Mouse (Mus musculus) granulocyte monocyte progenitor cell, adult 5-6 weeks (primary cell): ENCODE results near the gene Sh2d7. TPM values are rescaled to one million over a fixed set of nuclear protein-coding genes. Genes with fewer than 3 reads are reported as not detected.
"Not testable (repeated sequence)": the region's sequence is repeated elsewhere in the genome, so short reads cannot be mapped to it uniquely, and the experiment has no call there.

Experiments used
- ATAC-seq: replicated peaks from 2 replicates; pipeline ENCODE4 v1.8.0; 2016; ENCODE audit warnings: mild to moderate bottlenecking, moderate TSS enrichment, inconsistent platforms; ENCODE audit not compliant: poor library complexity, severe bottlenecking
- total RNA-seq, 2 experiments: library from RNA; stranded (forward) in 1 of 2; stranded (reverse) in 1 of 2; fragments of 200-712, 200-1000 nt in 1 of 2; fragments of >200 nt in 1 of 2; fragmentation: Nextera tagmentation in 1 of 2; gene quantifications; 2 replicates each; pipeline ENCODE4 v1.2.3; 2014 to 2017

Sh2d7 gene
- total RNA-seq, 2 experiments from 2014 or later, result not detected

GRCm38 (mm10) chr9:54540801-54541200 is 2.0 kb downstream of the Sh2d7 start:
- ATAC-seq, result no peak

GRCm38 (mm10) chr9:54544212-54544953 is 5.6 kb downstream of the Sh2d7 start:
- ATAC-seq, result no peak

- no peak for ATAC-seq
Observed at GRCm38 (mm10) chr9:54544954-54545315, 6.2 kb downstream of the Sh2d7 start.

- ATAC-seq, result peak; percentile 60
Observed at GRCm38 (mm10) chr9:54547536-54547935, 8.8 kb downstream of the Sh2d7 start.

GRCm38 (mm10) chr9:54549433-54549832 is 10.6 kb downstream of the Sh2d7 start:
- ATAC-seq, result peak; percentile 34; the same call in 1 of the 2 replicates

- ATAC-seq, result no peak
Observed at GRCm38 (mm10) chr9:54552409-54552808, 13.6 kb downstream of the Sh2d7 start.

- ATAC-seq, result peak; percentile 57
Observed at GRCm38 (mm10) chr9:54555044-54555443, 16.3 kb downstream of the Sh2d7 start.

- no peak for ATAC-seq
Observed at GRCm38 (mm10) chr9:54558731-54559130, 19.9 kb downstream of the Sh2d7 start.

- peak; percentile 94 for ATAC-seq
Observed at GRCm38 (mm10) chr9:54559771-54560471, 21.1 kb downstream of the Sh2d7 start, which contains the start of gene Cib2. Gene Cib2, minus strand, starts transcription at chr9:54560218.

- ATAC-seq, result no peak
Observed at GRCm38 (mm10) chr9:54560831-54561601, 22.2 kb downstream of the Sh2d7 start.

GRCm38 (mm10) chr9:54566958-54567357 is 28.2 kb downstream of the Sh2d7 start:
- peak; percentile 48 for ATAC-seq

GRCm38 (mm10) chr9:54568732-54569131 is 29.9 kb downstream of the Sh2d7 start:
- no peak for ATAC-seq

- ATAC-seq, result no peak
Observed at GRCm38 (mm10) chr9:54571130-54571839, 32.5 kb downstream of the Sh2d7 start.

- ATAC-seq, result no peak
Observed at GRCm38 (mm10) chr9:54583712-54584111, 44.9 kb downstream of the Sh2d7 start.

GRCm38 (mm10) chr9:54584127-54584526 is 45.3 kb downstream of the Sh2d7 start:
- not testable (repeated sequence) for ATAC-seq

GRCm38 (mm10) chr9:54585839-54586198 is 47.0 kb downstream of the Sh2d7 start:
- peak; percentile 8; the same call in 1 of the 2 replicates for ATAC-seq

GRCm38 (mm10) chr9:54586199-54587061 is 47.6 kb downstream of the Sh2d7 start, which contains the start of gene Idh3a:
Gene Idh3a, plus strand, starts transcription at chr9:54586334.
- peak; percentile 99 for ATAC-seq

- no peak for ATAC-seq
Observed at GRCm38 (mm10) chr9:54587863-54588262, 49.1 kb downstream of the Sh2d7 start.

GRCm38 (mm10) chr9:54593652-54594051 is 54.9 kb downstream of the Sh2d7 start:
- not testable (repeated sequence) for ATAC-seq
